Mouse (Mus musculus) brain, embryonic 18.5 days (tissue): ENCODE measurements around the gene Cdnf.
A peak's percentile ranks its signal among the peaks of the same experiment; 100 is the strongest.

Experiments
- DNase-seq: peaks from one replicate; pipeline ENCODE4 v3.0.0-alpha.2; 2012; ENCODE audit warnings: low read depth, low spot score

Cdnf gene

GRCm38 (mm10) chr2:3512552-3513454 lies at the start of gene Cdnf, which contains the start of the genes Gm45902 and Hspa14:
TSS of gene Cdnf (plus strand) at chr2:3513030.
TSS of gene Gm45902 (minus strand) at chr2:3512790.
TSS of gene Hspa14 (minus strand) at chr2:3512814.
- peak; percentile 99 for DNase-seq

- no peak for DNase-seq
Observed at GRCm38 (mm10) chr2:3473891-3474290, 38.9 kb upstream of the Cdnf start.

GRCm38 (mm10) chr2:3474361-3474805 lies 38.4 kb upstream of the Cdnf start:
- DNase-seq = peak; percentile 34

GRCm38 (mm10) chr2:3474861-3475283 lies 38.0 kb upstream of the Cdnf start, which contains the start of gene Suv39h2:
TSS of gene Suv39h2 (minus strand) at chr2:3475031.
- DNase-seq = peak; percentile 83

- no peak for DNase-seq
Observed at GRCm38 (mm10) chr2:3475746-3476251, 37.0 kb upstream of the Cdnf start.

GRCm38 (mm10) chr2:3480239-3480638 lies 32.6 kb upstream of the Cdnf start:
- no peak for DNase-seq

DNA sequence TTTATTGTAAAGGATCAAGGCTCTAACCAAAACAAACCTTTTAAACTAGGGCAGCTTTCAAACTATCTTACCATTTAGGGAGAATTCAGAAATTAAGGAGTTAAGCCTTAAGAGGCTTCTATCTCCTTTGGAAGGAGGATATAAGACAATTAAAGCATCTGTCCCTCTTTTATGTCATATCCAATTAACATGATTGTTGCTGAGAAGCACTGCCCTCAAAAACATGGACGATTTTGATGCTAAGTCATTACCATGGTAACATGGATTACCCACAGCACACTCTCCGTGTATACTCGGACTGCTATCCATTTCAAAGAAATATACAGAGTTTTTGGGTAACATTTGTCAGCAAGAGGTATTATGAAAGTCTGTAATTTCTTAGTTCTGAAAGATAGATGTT lies 23.0 kb upstream of the Cdnf start:
- no peak for DNase-seq

- no peak for DNase-seq
Observed at GRCm38 (mm10) chr2:3493833-3494409, 18.9 kb upstream of the Cdnf start.

- DNase-seq = no peak
Observed at GRCm38 (mm10) chr2:3499543-3499942, 13.3 kb upstream of the Cdnf start.

DNA sequence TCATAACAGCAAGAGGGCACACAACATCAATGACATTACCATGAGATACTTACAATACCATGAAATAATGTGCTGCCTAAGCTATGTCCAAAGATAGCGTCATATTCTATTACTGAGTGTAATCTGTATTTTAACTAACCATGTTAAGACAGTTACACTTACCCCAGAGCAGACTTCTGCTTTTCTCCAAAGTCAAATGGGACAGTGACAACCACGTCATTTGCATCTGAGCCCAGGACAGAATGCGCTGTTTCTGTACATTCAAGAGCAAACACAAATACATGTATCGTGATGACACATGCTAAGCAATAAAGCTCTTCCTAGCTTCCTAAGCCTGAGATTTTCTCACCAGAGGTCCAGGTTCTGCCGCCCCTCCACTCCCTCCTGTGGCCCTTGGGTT lies 11.9 kb upstream of the Cdnf start:
- DNase-seq = no peak

- no peak for DNase-seq
Observed at GRCm38 (mm10) chr2:3512076-3512475, 754 bp upstream of the Cdnf start.

- DNase-seq = no peak
Observed at GRCm38 (mm10) chr2:3522558-3522957, 9.7 kb downstream of the Cdnf start.

DNA sequence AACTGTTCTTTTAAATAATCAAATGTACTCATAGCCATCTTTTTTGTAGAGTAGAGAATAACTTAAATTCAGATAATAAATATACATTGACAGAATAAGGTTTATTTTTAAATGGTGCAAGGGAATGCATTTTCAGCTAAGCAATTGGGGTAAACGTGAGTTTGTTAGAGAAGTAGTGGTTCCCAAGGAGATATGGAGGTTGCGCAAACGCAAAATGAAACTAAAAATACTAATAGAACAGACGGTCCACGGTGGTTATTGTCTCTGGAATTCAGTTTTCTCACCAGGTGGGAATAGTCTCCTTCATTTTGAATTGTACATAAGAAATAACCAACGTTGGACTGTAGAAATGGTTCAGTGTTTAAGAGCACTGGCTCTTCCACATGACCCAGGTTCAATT lies 13.5 kb downstream of the Cdnf start:
- DNase-seq = no peak

DNA sequence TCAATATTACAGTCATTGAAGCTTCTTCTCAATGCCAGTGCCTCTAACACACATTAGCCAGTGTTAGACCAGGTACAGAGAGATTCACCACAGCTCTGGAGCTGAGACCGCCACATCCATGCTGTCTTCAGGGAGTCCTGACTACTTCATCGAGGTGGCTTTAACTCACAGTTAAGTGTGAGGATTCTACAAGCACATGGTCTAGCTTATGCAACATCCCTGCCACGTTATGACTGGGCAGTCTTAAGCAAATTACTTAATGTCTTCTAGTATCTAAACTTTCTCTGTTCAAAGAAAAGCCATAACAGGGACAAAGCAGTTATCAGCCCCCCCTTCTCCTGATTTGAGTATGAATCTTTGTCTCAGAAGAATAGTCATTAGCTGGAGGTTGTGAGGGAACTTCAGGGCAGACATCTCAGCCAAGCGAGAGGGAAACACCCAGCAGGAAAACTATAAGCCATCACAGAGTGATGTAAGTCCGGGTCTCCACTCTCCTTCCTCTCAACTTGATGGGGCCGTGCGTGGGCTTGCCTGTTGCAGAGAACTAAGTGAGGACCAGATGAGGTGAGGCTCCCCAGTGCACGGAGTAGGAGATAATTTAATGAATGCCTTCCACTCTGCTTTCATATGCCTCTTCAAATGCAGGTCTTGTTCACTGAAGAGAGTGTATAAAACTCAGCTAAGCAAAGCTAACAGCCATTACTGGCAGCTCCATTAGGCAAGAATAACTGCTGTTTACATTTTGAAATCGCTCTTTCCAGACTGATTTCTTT lies 28.7 kb downstream of the Cdnf start:
- DNase-seq = no peak

DNA sequence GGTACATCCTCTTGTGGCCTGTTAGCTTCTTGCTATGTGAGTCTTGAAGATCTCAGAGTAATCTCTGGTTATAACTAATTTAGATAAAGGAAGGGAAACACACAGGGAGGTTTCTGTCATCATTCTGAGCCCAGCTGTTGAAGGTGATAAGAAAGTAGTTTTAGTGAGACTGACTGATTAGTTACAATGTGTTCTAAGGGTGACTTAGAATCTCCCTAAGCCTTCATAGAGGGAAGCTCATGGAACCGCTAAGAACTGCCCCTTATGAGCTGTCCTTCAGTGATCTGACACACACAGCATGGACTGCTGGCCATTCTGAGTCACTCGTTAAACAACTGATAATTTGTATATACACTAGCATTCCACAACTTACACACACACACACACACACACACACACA lies 33.2 kb downstream of the Cdnf start:
- no peak for DNase-seq

- peak; percentile 28 for DNase-seq
Observed at GRCm38 (mm10) chr2:3546588-3546987, 33.8 kb downstream of the Cdnf start.

DNA sequence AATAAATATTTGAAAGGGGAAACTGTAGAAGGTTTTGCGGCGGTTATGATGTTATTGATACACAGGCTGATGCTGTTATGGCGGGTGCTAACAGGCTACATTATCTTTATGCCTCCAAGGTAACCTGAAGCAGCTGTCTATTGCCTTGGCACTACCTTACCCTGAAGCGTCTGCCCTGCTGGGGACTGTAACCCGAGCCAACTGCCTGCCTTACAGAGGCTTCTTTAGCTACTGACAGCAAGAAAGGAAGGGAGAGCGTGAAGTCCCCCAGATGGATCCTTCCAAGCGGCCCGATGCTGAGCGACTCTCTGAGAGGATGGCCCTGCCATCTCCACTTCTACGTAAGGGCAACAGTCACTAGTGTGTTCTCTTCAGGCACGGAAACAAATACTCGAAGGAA lies 57.4 kb downstream of the Cdnf start, which contains the start of gene Fam107b:
TSS of gene Fam107b (plus strand) at position 303 of the 400 bp plus-strand sequence.
- no peak for DNase-seq

- no peak for DNase-seq
Observed at GRCm38 (mm10) chr2:3570606-3571005, 57.8 kb downstream of the Cdnf start.

GRCm38 (mm10) chr2:3573883-3574282 lies 61.1 kb downstream of the Cdnf start:
- DNase-seq = no peak

DNA sequence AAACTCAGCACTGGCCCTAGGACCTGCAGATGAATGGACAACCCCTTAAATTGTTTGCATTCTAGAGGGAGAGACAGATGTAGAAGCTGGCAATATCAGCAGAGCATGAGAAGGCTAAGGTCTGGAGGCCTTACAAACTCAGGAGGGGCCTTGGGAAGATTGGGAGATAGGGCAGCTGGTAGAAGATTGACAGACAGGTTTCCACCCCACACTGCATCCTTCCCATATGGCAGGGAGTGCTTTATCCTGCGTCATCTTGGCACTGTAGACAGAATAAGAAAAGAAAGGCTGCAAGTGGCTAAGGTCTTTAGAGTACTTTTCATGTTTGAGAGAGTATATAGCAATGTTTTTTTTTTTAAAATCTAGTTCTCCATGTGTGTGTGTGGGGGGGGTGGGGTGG lies 62.3 kb downstream of the Cdnf start:
- DNase-seq = no peak
